Mouse (Mus musculus): Measurements from ENCODE around the gene Arl15.

Gene Arl15

GRCm38 (mm10) chr13:113938561-113938960 is 144.3 kb downstream of the Arl15 start:
- no peak for DNase-seq

GRCm38 (mm10) chr13:113939097-113939496 is 144.8 kb downstream of the Arl15 start:
- no peak for DNase-seq

- no peak for DNase-seq
Measured at GRCm38 (mm10) chr13:113939681-113940080, 145.4 kb downstream of the Arl15 start.

GRCm38 (mm10) chr13:113940151-113940550 is 145.8 kb downstream of the Arl15 start:
- no peak for DNase-seq

- no peak for DNase-seq
Measured at GRCm38 (mm10) chr13:113941943-113942342, 147.6 kb downstream of the Arl15 start.

- no peak for DNase-seq
Measured at GRCm38 (mm10) chr13:113947546-113947945, 153.2 kb downstream of the Arl15 start.

GRCm38 (mm10) chr13:113949708-113950107 is 155.4 kb downstream of the Arl15 start:
- DNase-seq: no peak

GRCm38 (mm10) chr13:113950131-113950530 is 155.8 kb downstream of the Arl15 start:
- no peak for DNase-seq

- DNase-seq: no peak
Measured at GRCm38 (mm10) chr13:113957438-113957837, 163.1 kb downstream of the Arl15 start.

GRCm38 (mm10) chr13:113964945-113965344 is 170.6 kb downstream of the Arl15 start:
- DNase-seq: no peak

GRCm38 (mm10) chr13:113970706-113971105 is 176.4 kb downstream of the Arl15 start:
- DNase-seq: no peak

GRCm38 (mm10) chr13:113972401-113972800 is 178.1 kb downstream of the Arl15 start:
- DNase-seq: no peak

GRCm38 (mm10) chr13:113974866-113975265 is 180.6 kb downstream of the Arl15 start:
- DNase-seq: no peak

- no peak for DNase-seq
Measured at GRCm38 (mm10) chr13:113975722-113976121, 181.4 kb downstream of the Arl15 start.

- no peak for DNase-seq
Measured at GRCm38 (mm10) chr13:113976936-113977335, 182.6 kb downstream of the Arl15 start.

- DNase-seq: no peak
Measured at GRCm38 (mm10) chr13:113980739-113981460, 186.6 kb downstream of the Arl15 start.

GRCm38 (mm10) chr13:113981461-113982000 is 187.2 kb downstream of the Arl15 start:
- no peak for DNase-seq

GRCm38 (mm10) chr13:113983633-113984032 is 189.3 kb downstream of the Arl15 start:
- DNase-seq: no peak

GRCm38 (mm10) chr13:113984491-113984890 is 190.2 kb downstream of the Arl15 start:
- no peak for DNase-seq

- no peak for DNase-seq
Measured at GRCm38 (mm10) chr13:113986864-113987562, 192.7 kb downstream of the Arl15 start.

GRCm38 (mm10) chr13:113990247-113990646 is 195.9 kb downstream of the Arl15 start:
- no peak for DNase-seq

- DNase-seq: no peak
Measured at GRCm38 (mm10) chr13:113990701-113991100, 196.4 kb downstream of the Arl15 start.

GRCm38 (mm10) chr13:113993066-113993465 is 198.8 kb downstream of the Arl15 start:
- no peak for DNase-seq

- DNase-seq: no peak
Measured at GRCm38 (mm10) chr13:113994586-113994985, 200.3 kb downstream of the Arl15 start.
